Mouse (Mus musculus): ENCODE results near the gene Gfi1b. TPM values are rescaled to one million over a fixed set of nuclear protein-coding genes. Genes with fewer than 3 reads are reported as not detected.

Gfi1b gene
- polyA plus RNA-seq, 1 experiment from 2014 or later = 3.4 TPM

Other genes with a start within 250 kb of the Gfi1b start
- gene Ppp1r26, start 175.2 kb downstream of the Gfi1b start, polyA plus RNA-seq (2016; fragmentation: Nextera tagmentation; extraction: Ambion mirVana) = 4.3 and 5.2 TPM in 2 replicates
- gene 1700007K13Rik, start 155.7 kb downstream of the Gfi1b start, polyA plus RNA-seq (2016; fragmentation: Nextera tagmentation; extraction: Ambion mirVana) = 2.3 and 3.6 TPM in 2 replicates
- gene Mrps2, start 153.9 kb downstream of the Gfi1b start, polyA plus RNA-seq (2016; fragmentation: Nextera tagmentation; extraction: Ambion mirVana) = 61.7 and 63.1 TPM in 2 replicates
- gene Gbgt1, start 125.1 kb downstream of the Gfi1b start, polyA plus RNA-seq (2016; fragmentation: Nextera tagmentation; extraction: Ambion mirVana) = 0.14 TPM in 1 of 2 replicates, not detected in the other
- 0.70 TPM in 1 of 2 replicates, not detected in the other for gene Gm10134, start 115.9 kb downstream of the Gfi1b start, polyA plus RNA-seq (2016; fragmentation: Nextera tagmentation; extraction: Ambion mirVana)
- gene Ralgds, start 108.9 kb downstream of the Gfi1b start, polyA plus RNA-seq (2016; fragmentation: Nextera tagmentation; extraction: Ambion mirVana) = 48.5 and 67.5 TPM in 2 replicates
- not detected in 2 replicates for gene Cel, start 58.6 kb downstream of the Gfi1b start, polyA plus RNA-seq (2016; fragmentation: Nextera tagmentation; extraction: Ambion mirVana)
- gene Gtf3c5, start 38.2 kb downstream of the Gfi1b start, polyA plus RNA-seq (2016; fragmentation: Nextera tagmentation; extraction: Ambion mirVana) = 59.8 and 61.0 TPM in 2 replicates
- 21.8 and 23.8 TPM in 2 replicates for gene Tsc1, start 19.2 kb upstream of the Gfi1b start, polyA plus RNA-seq (2016; fragmentation: Nextera tagmentation; extraction: Ambion mirVana)
- 4.4 TPM in 2 replicates for gene Spaca9, start 77.7 kb upstream of the Gfi1b start, polyA plus RNA-seq (2016; fragmentation: Nextera tagmentation; extraction: Ambion mirVana)
- gene Ak8, start 78.2 kb upstream of the Gfi1b start, polyA plus RNA-seq (2016; fragmentation: Nextera tagmentation; extraction: Ambion mirVana) = 0.73 and 1.7 TPM in 2 replicates
- 21.1 and 23.7 TPM in 2 replicates for gene Gtf3c4, start 218.4 kb upstream of the Gfi1b start, polyA plus RNA-seq (2016; fragmentation: Nextera tagmentation; extraction: Ambion mirVana)
- 16.7 and 21.5 TPM in 2 replicates for gene Ddx31, start 218.4 kb upstream of the Gfi1b start, polyA plus RNA-seq (2016; fragmentation: Nextera tagmentation; extraction: Ambion mirVana)

Data from hindbrain, embryonic 10.5 days (tissue).